Mouse (Mus musculus): Measurements from ENCODE around the gene Pdhx. TPM values are rescaled to one million over a fixed set of nuclear protein-coding genes. Genes with fewer than 3 reads are reported as not detected.

The Pdhx gene
- total and polyA plus RNA-seq, 2 experiments from 2014 or later = 53.2 to 66.3 TPM

- ATAC-seq (ENCODE audit: low FRiP score) (no peak), DNase-seq (ENCODE audit: low spot score) (no peak)
- Histone ChIP-seq H3K4me3 (ENCODE audit: low read depth, low read length) (no peak overlapping the region), H3K4me2 (ENCODE audit: low read depth, low read length, poor library complexity, severe bottlenecking) (no peak overlapping the region), H3K4me1 (ENCODE audit: insufficient read depth, low read length) (peaks cover 7% of the 10 kb centered on the region; the same call in 1 of the 2 replicates), H3K9ac (replicated peaks; ENCODE audit: low read length, poor library complexity, severe bottlenecking) (no peak overlapping the region), H3K27me3 (ENCODE audit: insufficient read depth, low read length) (no peaks in the 10 kb centered on the region), H3K27ac (ENCODE audit: low read depth, low read length) (no peak overlapping the region), H3K9me3 (ENCODE audit: low read length) (no peaks in the 10 kb centered on the region), H3K36me3 (ENCODE audit: insufficient read depth, low read length) (no peaks in the 10 kb centered on the region)
- WGBS = 91% methylated on average over 1 of the region's 1 CpGs
- TF ChIP-seq CTCF (IDR thresholded peaks at IDR 0.05) = no peak
Observed at GRCm38 (mm10) chr2:103068602-103069001, 4.7 kb downstream of the Pdhx start.

DNA sequence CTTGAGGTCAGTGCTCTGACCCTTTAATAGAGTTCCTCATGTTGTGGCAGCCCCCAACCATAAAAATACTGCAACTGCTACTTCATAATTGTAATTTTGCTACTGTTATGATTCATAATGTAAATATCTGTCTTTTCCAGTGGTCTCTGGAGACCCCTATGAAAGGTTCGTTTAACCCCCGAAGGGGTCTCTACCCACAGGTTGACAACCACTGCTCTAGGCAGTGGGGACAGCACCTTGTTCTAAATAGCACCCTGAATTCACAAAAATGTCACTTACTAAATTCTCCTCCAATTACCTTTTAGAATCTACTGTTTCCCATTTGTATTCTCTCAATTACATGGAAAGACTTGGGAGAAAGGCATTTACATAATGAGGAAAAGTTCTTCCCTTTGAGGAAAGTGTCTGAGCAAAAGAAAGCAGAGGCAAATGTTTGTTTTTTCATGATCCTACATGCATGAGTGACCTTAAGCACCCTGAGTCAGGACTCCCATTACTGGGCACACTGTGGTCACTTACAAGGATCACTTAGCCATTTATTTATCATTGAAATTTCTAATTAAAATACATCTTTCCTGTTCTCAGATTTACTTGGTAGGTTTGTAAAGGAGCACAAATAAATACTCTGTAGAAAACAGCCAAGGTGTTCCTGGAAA is 5.6 kb downstream of the Pdhx start:
- Histone ChIP-seq H3K27ac (ENCODE audit: low read depth, low read length) (no peak overlapping the region), H3K27me3 (ENCODE audit: insufficient read depth, low read length) (no peaks in the 10 kb centered on the region), H3K36me3 (ENCODE audit: insufficient read depth, low read length) (no peaks in the 10 kb centered on the region), H3K4me3 (ENCODE audit: low read depth, low read length) (no peak overlapping the region), H3K9ac (replicated peaks; ENCODE audit: low read length, poor library complexity, severe bottlenecking) (no peak overlapping the region), H3K4me2 (ENCODE audit: low read depth, low read length, poor library complexity, severe bottlenecking) (no peak overlapping the region), H3K4me1 (ENCODE audit: insufficient read depth, low read length) (peaks cover 7% of the 10 kb centered on the region; the same call in 1 of the 2 replicates), H3K9me3 (ENCODE audit: low read length) (no peaks in the 10 kb centered on the region)
- no peak for DNase-seq (ENCODE audit: low spot score)
- TF ChIP-seq CTCF (IDR thresholded peaks at IDR 0.05) = no peak
- no peak for ATAC-seq (ENCODE audit: low FRiP score)
- 89% methylated on average over 2 of the region's 2 CpGs for WGBS

DNA sequence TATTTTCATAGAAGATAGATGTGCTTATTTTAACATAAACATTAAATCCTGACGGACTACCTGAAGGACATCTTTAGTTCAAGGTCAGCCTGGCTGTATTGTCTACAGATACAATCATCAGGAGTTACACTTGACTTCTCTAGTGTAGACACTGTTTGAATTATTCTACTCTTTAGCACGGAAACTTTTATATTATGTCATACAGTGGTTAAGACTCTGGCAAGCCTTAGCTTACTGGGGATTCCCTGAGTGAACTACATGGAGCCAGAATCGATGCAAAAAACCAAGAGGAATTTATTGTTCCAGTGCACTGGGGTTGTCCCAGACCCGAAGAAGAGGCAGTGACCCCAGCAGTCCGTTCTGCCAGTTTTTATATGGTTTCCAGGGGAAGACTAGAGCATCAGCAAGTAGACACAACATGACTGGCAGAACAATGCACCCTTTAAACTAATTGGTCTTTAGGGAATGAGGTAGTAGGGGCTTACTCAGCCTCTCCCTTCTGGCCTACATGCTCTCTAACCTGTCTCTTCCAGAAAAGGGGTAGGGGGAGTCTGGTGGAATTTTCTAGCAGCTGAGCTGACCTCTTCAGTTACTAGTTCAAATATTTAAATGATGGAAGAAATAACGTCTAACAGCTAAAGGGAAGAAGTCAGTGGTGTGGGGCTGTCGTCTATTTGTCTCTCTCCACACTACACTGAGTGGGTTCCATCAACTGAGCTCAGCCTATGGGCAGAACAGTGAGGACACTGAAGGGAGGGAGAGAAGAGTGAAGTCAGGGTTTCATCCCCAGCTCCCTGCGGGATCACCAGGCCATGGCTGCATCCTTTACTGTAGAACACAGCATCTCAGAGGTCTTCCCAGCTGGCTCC is 6.4 kb downstream of the Pdhx start:
- ATAC-seq (ENCODE audit: low FRiP score) = no peak

GRCm38 (mm10) chr2:103062865-103063264 is 10.4 kb downstream of the Pdhx start:
- no peak overlapping the region for H3K9ac ChIP-seq (replicated peaks; ENCODE audit: low read length, poor library complexity, severe bottlenecking)
- no peak overlapping the region for H3K4me3 ChIP-seq (ENCODE audit: low read depth, low read length)
- ATAC-seq (ENCODE audit: low FRiP score) (no peak), DNase-seq (ENCODE audit: low spot score) (peak; percentile 79)
- H3K9me3 ChIP-seq (ENCODE audit: low read length) = no peaks in the 10 kb centered on the region
- 20% methylated on average over 3 of the region's 3 CpGs for WGBS
- no peaks in the 10 kb centered on the region for H3K27me3 ChIP-seq (ENCODE audit: insufficient read depth, low read length)
- no peaks in the 10 kb centered on the region for H3K4me1 ChIP-seq (ENCODE audit: insufficient read depth, low read length)
- H3K4me2 ChIP-seq (ENCODE audit: low read depth, low read length, poor library complexity, severe bottlenecking) = no peak overlapping the region
- no peak overlapping the region for H3K27ac ChIP-seq (ENCODE audit: low read depth, low read length)
- H3K36me3 ChIP-seq (ENCODE audit: insufficient read depth, low read length) = no peaks in the 10 kb centered on the region
- TF ChIP-seq CTCF (IDR thresholded peaks at IDR 0.05) = peak; percentile 85

More for the DNA sequence above, 6.4 kb downstream of the Pdhx start:
- no peaks in the 10 kb centered on the region for H3K27me3 ChIP-seq (ENCODE audit: insufficient read depth, low read length)
- 85% methylated on average over 8 of the region's 8 CpGs for WGBS
- H3K4me1 ChIP-seq (ENCODE audit: insufficient read depth, low read length) = peaks cover 2% of the 10 kb centered on the region; the same call in 1 of the 2 replicates
- no peak for DNase-seq (ENCODE audit: low spot score)
- H3K27ac ChIP-seq (ENCODE audit: low read depth, low read length) = no peak overlapping the region
- no peaks in the 10 kb centered on the region for H3K36me3 ChIP-seq (ENCODE audit: insufficient read depth, low read length)
- no peak overlapping the region for H3K9ac ChIP-seq (replicated peaks; ENCODE audit: low read length, poor library complexity, severe bottlenecking)
- H3K9me3 ChIP-seq (ENCODE audit: low read length) = no peaks in the 10 kb centered on the region
- no peak overlapping the region for H3K4me2 ChIP-seq (ENCODE audit: low read depth, low read length, poor library complexity, severe bottlenecking)
- no peak overlapping the region for H3K4me3 ChIP-seq (ENCODE audit: low read depth, low read length)
- TF ChIP-seq CTCF (IDR thresholded peaks at IDR 0.05) = no peak

GRCm38 (mm10) chr2:103058266-103058665 is 15.0 kb downstream of the Pdhx start:
- TF ChIP-seq CTCF (IDR thresholded peaks at IDR 0.05) = no peak
- DNase-seq (ENCODE audit: low spot score) (no peak), ATAC-seq (ENCODE audit: low FRiP score) (no peak)
- Histone ChIP-seq H3K27ac (ENCODE audit: low read depth, low read length) (no peak overlapping the region), H3K4me2 (ENCODE audit: low read depth, low read length, poor library complexity, severe bottlenecking) (no peak overlapping the region), H3K4me3 (ENCODE audit: low read depth, low read length) (no peak overlapping the region), H3K27me3 (ENCODE audit: insufficient read depth, low read length) (no peaks in the 10 kb centered on the region), H3K4me1 (ENCODE audit: insufficient read depth, low read length) (no peaks in the 10 kb centered on the region), H3K9me3 (ENCODE audit: low read length) (no peaks in the 10 kb centered on the region), H3K9ac (replicated peaks; ENCODE audit: low read length, poor library complexity, severe bottlenecking) (no peak overlapping the region), H3K36me3 (ENCODE audit: insufficient read depth, low read length) (0 out of 2 replicates have a peak, but pooled peaks cover 3% of the 10 kb centered on the region)
- 88% methylated on average over 3 of the region's 3 CpGs for WGBS

DNA sequence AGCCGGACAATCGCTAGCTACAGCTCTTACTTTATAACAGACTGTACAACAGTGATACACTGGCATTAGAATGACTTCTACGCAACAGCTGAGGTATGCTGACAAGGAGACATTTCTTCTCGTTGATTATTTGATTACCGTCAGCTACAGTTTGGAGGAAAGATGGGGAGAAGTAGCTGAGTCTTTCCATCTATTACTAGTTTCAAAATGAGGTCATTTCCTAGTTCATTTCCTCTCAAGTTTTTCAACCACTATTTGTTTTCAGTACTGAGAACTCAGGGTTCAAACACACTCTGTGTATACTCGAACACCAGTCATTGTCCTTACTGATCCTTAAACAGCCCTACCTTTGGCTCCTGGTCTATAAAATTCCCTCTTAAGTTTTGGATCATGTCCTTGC is 17.5 kb downstream of the Pdhx start:
- no peaks in the 10 kb centered on the region for H3K27me3 ChIP-seq (ENCODE audit: insufficient read depth, low read length)
- H3K27ac ChIP-seq (ENCODE audit: low read depth, low read length) = no peak overlapping the region
- H3K9me3 ChIP-seq (ENCODE audit: low read length) = no peaks in the 10 kb centered on the region
- ATAC-seq (ENCODE audit: low FRiP score) (no peak), DNase-seq (ENCODE audit: low spot score) (no peak)
- H3K4me1 ChIP-seq (ENCODE audit: insufficient read depth, low read length) = no peaks in the 10 kb centered on the region
- no peak overlapping the region for H3K9ac ChIP-seq (replicated peaks; ENCODE audit: low read length, poor library complexity, severe bottlenecking)
- H3K4me3 ChIP-seq (ENCODE audit: low read depth, low read length) = no peak overlapping the region
- WGBS = 92% methylated on average over 6 of the region's 6 CpGs
- 0 out of 2 replicates have a peak, but pooled peaks cover 3% of the 10 kb centered on the region for H3K36me3 ChIP-seq (ENCODE audit: insufficient read depth, low read length)
- no peak for TF ChIP-seq CTCF (IDR thresholded peaks at IDR 0.05)
- H3K4me2 ChIP-seq (ENCODE audit: low read depth, low read length, poor library complexity, severe bottlenecking) = no peak overlapping the region

Measured in midbrain, postnatal 0 days (tissue).